Mouse (Mus musculus) adrenal gland, postnatal 14 days (tissue): ENCODE data around the gene BC049715. TPM values are rescaled to one million over a fixed set of nuclear protein-coding genes. Genes with fewer than 3 reads are reported as not detected.

Experiments used
- microRNA-seq, 2 experiments: library from miRNA; unstranded; fragments of <30 nt; microRNA quantifications; one replicate each; pipeline ENCODE4 v1.2.0; 2021
- total RNA-seq: library from RNA; stranded (reverse); gene quantifications from 2 replicates; pipeline ENCODE4 v1.2.3, GENCODE M21; 2021

BC049715 gene
- total RNA-seq, 1 experiment from 2014 or later, result 1.1 TPM

Small RNAs within 50 kb of the gene (microRNA-seq; reads per million reads assigned to microRNA genes)
- 0 reads per million in 2 experiments for gene Gm44364

Other genes starting within 250 kb of the BC049715 start
- gene Plbd1, start 165.7 kb upstream of the BC049715 start, total RNA-seq, result 101 and 110 TPM in 2 replicates
- gene Gucy2c, start 45.9 kb upstream of the BC049715 start, total RNA-seq, result 0.08 and 0.22 TPM in 2 replicates
- 24.3 and 24.8 TPM in 2 replicates for gene Hist4h4, start 23.2 kb upstream of the BC049715 start, total RNA-seq
- gene H2afj, start 19.4 kb upstream of the BC049715 start, total RNA-seq, result 124 TPM in 2 replicates
- 73.4 and 79.6 TPM in 2 replicates for gene Wbp11, start 607 bp downstream of the BC049715 start, total RNA-seq
- gene Smco3, start 7.8 kb downstream of the BC049715 start, total RNA-seq, result 0.22 and 0.38 TPM in 2 replicates
- 6.0 and 7.4 TPM in 2 replicates for gene Art4, start 30.1 kb downstream of the BC049715 start, total RNA-seq
- gene Mgp, start 48.2 kb downstream of the BC049715 start, total RNA-seq, result 177 and 231 TPM in 2 replicates
- gene Erp27, start 94.6 kb downstream of the BC049715 start, total RNA-seq, result 0.30 TPM in 1 of 2 replicates, not detected in the other
- 0.44 TPM in 1 of 2 replicates, not detected in the other for gene Pde6h, start 96.2 kb downstream of the BC049715 start, total RNA-seq
- 24.4 and 62.7 TPM in 2 replicates for gene Arhgdib, start 114.3 kb downstream of the BC049715 start, total RNA-seq